ENCODE assay signal across 13 mouse cellular contexts in genomic region chr17:4319141-4319540, GRCm38 (mm10).
"Had no signal": no experiment of that assay in that cellular context is flagged by ENCODE, and none has a peak within 500 bp of the region (broad histone marks: within the 10 kb centered on the region; RNA-seq: fewer than 3 reads in every experiment).

No protein-coding gene starts in this region.

- H3K4me2 ChIP-seq: kidney, embryonic 15.5 days; limb, embryonic 13.5 days; midbrain, embryonic 12.5 days; neural tube, embryonic 13.5 days had no signal

- DNase-seq: kidney, postnatal 14 days; left cerebral cortex, postnatal 4 days; retina, postnatal 1 day; right cerebral cortex, postnatal 4 days; spleen, adult 18-20 months; thymus, adult 18-20 months; thymus, postnatal 14 days had no signal

- H3K36me3 ChIP-seq: kidney, embryonic 15.5 days; limb, embryonic 13.5 days; midbrain, embryonic 12.5 days; neural tube, embryonic 13.5 days had no signal

- H3K27ac ChIP-seq: kidney, embryonic 15.5 days; limb, embryonic 13.5 days; liver, embryonic 14.5 days; midbrain, embryonic 12.5 days; neural tube, embryonic 13.5 days had no signal

- H3K27me3 ChIP-seq: kidney, embryonic 15.5 days; limb, embryonic 13.5 days; midbrain, embryonic 12.5 days; neural tube, embryonic 13.5 days had no signal

- H3K4me3 ChIP-seq: kidney, embryonic 15.5 days; limb, embryonic 13.5 days; midbrain, embryonic 12.5 days; neural tube, embryonic 13.5 days had no signal

- H3K4me1 ChIP-seq: kidney, embryonic 15.5 days; limb, embryonic 13.5 days; midbrain, embryonic 12.5 days; neural tube, embryonic 13.5 days had no signal

- ATAC-seq: midbrain, embryonic 16.5 days had no signal

- H3K9ac ChIP-seq: kidney, embryonic 15.5 days; limb, embryonic 13.5 days; liver, embryonic 14.5 days; midbrain, embryonic 12.5 days; neural tube, embryonic 13.5 days had no signal

- H3K9me3 ChIP-seq: kidney, embryonic 15.5 days; limb, embryonic 13.5 days; midbrain, embryonic 12.5 days; neural tube, embryonic 13.5 days had no signal
